Mouse (Mus musculus): ENCODE results near the gene Itgav. TPM values are rescaled to one million over a fixed set of nuclear protein-coding genes. Genes with fewer than 3 reads are reported as not detected.

Itgav gene
- polyA plus RNA-seq, 1 experiment = 0.03 TPM

DNA sequence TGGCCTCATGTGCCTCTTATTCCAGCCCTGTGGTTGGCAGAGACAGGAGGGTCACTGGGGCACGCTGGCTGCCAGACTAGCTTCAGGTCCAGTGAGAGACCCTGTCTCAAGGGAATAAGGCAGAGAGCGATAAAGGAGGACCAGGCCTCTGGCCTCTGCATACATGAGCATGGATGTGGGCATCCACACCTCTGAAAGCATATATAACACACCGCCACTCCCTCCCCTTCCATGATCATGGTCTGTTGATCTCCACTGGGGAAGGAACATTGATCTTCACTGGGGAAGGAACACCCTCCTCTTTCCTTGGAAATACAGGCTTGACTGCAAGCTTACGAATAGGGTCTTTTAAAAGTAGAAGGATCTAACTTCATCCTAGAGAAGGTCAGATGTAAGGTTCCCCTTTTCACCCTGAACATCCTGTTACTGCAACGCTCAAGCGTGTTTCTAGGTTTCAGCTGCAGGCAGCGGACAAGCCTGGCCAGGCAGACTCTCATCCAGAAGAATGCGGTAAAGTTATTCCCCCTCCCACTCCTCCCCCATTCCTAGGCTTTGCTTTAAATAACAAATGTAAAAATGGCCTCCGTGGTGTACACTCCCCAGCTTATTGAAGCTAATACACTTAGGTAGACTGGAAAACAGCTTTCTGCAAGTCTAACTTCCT lies 15.4 kb downstream of the Itgav start:
- TF ChIP-seq GATA1 (IDR thresholded peaks at IDR 0.05; ENCODE audit: low read length) (no peak), TAL1 (IDR thresholded peaks at IDR 0.05; ENCODE audit: low read length) (no peak)
- no peaks in the 10 kb centered on the region for H3K27me3 ChIP-seq (ENCODE audit: control insufficient read depth)
- H3K36me3 ChIP-seq (ENCODE audit: control insufficient read depth) = peaks cover 2% of the 10 kb centered on the region; the same call in 1 of the 2 replicates
- H3K4me1 ChIP-seq (ENCODE audit: control insufficient read depth) = no peaks in the 10 kb centered on the region
- H3K4me3 ChIP-seq (replicated peaks) = no peak overlapping the region
- no peaks in the 10 kb centered on the region for H3K9me3 ChIP-seq (ENCODE audit: control insufficient read depth, low read length)

DNA sequence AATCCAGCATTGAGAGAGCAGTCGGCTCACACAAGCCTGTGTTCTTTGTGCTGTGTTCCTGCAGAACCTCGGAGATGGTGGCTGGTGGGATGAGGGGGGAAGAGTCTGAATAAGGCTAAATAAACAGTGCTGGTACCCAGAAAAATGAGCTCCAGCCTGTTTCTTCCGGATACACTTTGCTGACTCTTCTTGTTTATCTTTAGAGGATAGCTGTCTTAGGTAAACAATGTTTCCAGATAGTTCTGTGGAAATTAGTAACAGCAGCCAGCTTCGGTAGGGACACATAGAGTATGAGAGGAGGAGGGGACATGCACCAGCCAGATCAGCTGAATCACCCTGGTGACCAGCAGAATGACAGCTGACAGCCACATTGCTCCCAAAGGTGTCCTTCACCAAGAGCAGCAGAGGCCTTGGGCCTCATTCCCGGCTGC lies 16.4 kb downstream of the Itgav start:
- TF ChIP-seq TAL1 (IDR thresholded peaks at IDR 0.05; ENCODE audit: low read length) = no peak
- no peak for TF ChIP-seq GATA1 (IDR thresholded peaks at IDR 0.05; ENCODE audit: low read length)
- H3K36me3 ChIP-seq (ENCODE audit: control insufficient read depth) = peaks cover 2% of the 10 kb centered on the region; the same call in 1 of the 2 replicates
- H3K9me3 ChIP-seq (ENCODE audit: control insufficient read depth, low read length) = no peaks in the 10 kb centered on the region
- H3K27me3 ChIP-seq (ENCODE audit: control insufficient read depth) = no peaks in the 10 kb centered on the region
- H3K4me1 ChIP-seq (ENCODE audit: control insufficient read depth) = no peaks in the 10 kb centered on the region
- H3K4me3 ChIP-seq (replicated peaks) = no peak overlapping the region

DNA sequence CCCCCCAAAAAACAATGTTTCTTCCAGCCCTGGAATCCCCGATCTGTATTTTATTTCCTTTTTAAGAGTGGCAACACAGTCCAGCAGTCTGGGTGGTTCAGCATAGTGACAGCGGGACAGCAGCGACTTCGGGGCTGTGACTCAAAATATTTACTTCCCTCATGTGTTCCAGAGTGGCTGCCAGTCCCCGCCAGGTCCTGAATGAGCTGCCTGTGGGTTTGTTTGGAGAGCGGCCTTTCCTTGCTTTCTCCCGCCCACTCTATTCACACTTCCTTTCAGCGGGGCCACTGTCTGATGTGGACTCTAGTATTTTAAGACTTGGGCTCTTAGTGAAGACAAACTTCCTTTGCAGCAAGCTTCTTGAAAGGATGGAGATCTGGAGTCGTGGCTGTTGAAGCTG lies 18.0 kb downstream of the Itgav start:
- no peak for TF ChIP-seq GATA1 (IDR thresholded peaks at IDR 0.05; ENCODE audit: low read length)
- no peaks in the 10 kb centered on the region for H3K27me3 ChIP-seq (ENCODE audit: control insufficient read depth)
- no peaks in the 10 kb centered on the region for H3K9me3 ChIP-seq (ENCODE audit: control insufficient read depth, low read length)
- H3K36me3 ChIP-seq (ENCODE audit: control insufficient read depth) = no peaks in the 10 kb centered on the region
- H3K4me3 ChIP-seq (replicated peaks) = no peak overlapping the region
- no peaks in the 10 kb centered on the region for H3K4me1 ChIP-seq (ENCODE audit: control insufficient read depth)

DNA sequence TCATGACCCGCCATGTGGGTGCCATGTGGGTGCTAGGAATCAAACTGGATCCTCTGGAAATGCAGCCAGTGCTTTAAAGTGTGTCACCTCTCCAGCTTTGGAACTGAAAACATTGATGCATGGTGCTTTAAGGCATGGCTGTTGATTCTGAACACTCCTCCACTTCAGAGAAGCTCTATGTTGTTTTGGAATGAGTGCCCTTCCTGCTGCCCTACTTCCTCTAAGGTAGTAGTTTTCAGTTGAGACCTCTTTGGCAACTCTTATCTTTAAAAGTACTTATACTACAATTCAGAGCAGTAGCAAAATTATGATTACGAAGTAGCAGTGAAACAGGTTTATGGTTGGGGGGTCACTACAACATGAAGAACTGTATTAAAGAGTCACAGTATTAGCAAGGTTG lies 18.6 kb downstream of the Itgav start:
- no peak overlapping the region for H3K4me3 ChIP-seq (replicated peaks)
- no peaks in the 10 kb centered on the region for H3K27me3 ChIP-seq (ENCODE audit: control insufficient read depth)
- TF ChIP-seq GATA1 (IDR thresholded peaks at IDR 0.05; ENCODE audit: low read length) = no peak
- no peak for TF ChIP-seq TAL1 (IDR thresholded peaks at IDR 0.05; ENCODE audit: low read length)
- H3K9me3 ChIP-seq (ENCODE audit: control insufficient read depth, low read length) = no peaks in the 10 kb centered on the region
- H3K36me3 ChIP-seq (ENCODE audit: control insufficient read depth) = no peaks in the 10 kb centered on the region
- no peaks in the 10 kb centered on the region for H3K4me1 ChIP-seq (ENCODE audit: control insufficient read depth)

GRCm38 (mm10) chr2:83744276-83744952 lies 20.2 kb downstream of the Itgav start:
- TF ChIP-seq GATA1 (IDR thresholded peaks at IDR 0.05; ENCODE audit: low read length) = no peak
- TF ChIP-seq TAL1 (IDR thresholded peaks at IDR 0.05; ENCODE audit: low read length) = no peak
- H3K4me3 ChIP-seq (replicated peaks) = no peak overlapping the region

DNA sequence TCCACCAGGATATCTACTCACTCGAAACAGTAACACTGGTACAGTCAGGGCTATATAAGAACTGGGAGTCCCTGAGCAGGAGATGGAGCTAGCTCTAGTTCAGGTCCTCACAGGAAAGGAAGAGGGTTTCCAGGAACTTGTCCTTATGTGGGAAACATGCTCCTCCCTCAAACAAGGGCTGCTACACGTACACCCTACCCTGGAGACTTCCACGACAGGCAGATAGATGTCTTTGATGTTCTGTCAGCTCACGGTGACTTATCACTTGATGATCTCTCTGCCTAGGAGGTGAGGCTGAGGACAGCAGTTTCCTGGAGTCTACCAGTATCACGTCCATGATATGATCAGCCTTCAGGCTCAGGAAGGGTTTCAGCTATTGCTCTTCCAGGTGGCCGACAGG lies 21.1 kb downstream of the Itgav start:
- TF ChIP-seq GATA1 (IDR thresholded peaks at IDR 0.05; ENCODE audit: low read length) = no peak
- no peak for TF ChIP-seq TAL1 (IDR thresholded peaks at IDR 0.05; ENCODE audit: low read length)
- Histone ChIP-seq H3K4me3 (replicated peaks) (no peak overlapping the region), H3K36me3 (ENCODE audit: control insufficient read depth) (peaks cover 6% of the 10 kb centered on the region), H3K4me1 (ENCODE audit: control insufficient read depth) (no peaks in the 10 kb centered on the region), H3K27me3 (ENCODE audit: control insufficient read depth) (no peaks in the 10 kb centered on the region), H3K9me3 (ENCODE audit: control insufficient read depth, low read length) (no peaks in the 10 kb centered on the region)

More at GRCm38 (mm10) chr2:83744276-83744952, 20.2 kb downstream of the Itgav start:
- H3K36me3 ChIP-seq (ENCODE audit: control insufficient read depth) = peaks cover 6% of the 10 kb centered on the region
- H3K27me3 ChIP-seq (ENCODE audit: control insufficient read depth) = no peaks in the 10 kb centered on the region
- H3K4me1 ChIP-seq (ENCODE audit: control insufficient read depth) = no peaks in the 10 kb centered on the region
- H3K9me3 ChIP-seq (ENCODE audit: control insufficient read depth, low read length) = no peaks in the 10 kb centered on the region

DNA sequence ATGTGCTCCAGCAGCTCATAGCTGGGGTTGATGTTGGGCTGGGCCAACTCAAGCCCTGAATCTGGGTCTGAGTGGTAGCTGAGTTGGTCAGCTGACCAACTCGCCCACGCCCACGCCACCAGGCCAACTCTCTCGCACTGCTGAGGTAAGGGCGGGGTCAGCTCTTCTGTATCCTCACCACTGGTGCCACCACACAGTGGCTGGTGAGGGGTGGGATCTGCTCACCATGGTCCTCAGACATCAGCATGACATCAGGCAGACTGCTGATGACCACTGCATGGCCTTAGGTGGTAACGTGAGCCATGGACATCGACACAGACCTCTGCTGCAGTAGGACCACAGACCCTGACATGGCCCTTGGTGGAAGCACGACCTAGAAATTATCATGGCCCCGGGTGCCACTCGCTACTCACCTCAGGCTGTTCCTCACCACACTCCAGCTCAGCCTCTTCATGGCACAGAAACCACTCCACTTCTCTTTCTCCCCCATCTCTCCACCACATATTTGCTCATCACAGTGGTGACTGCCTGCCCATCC lies 24.5 kb downstream of the Itgav start:
- no peaks in the 10 kb centered on the region for H3K9me3 ChIP-seq (ENCODE audit: control insufficient read depth, low read length)
- TF ChIP-seq TAL1 (IDR thresholded peaks at IDR 0.05; ENCODE audit: low read length) (no peak), GATA1 (IDR thresholded peaks at IDR 0.05; ENCODE audit: low read length) (no peak)
- no peak overlapping the region for H3K4me3 ChIP-seq (replicated peaks)
- no peaks in the 10 kb centered on the region for H3K4me1 ChIP-seq (ENCODE audit: control insufficient read depth)
- H3K36me3 ChIP-seq (ENCODE audit: control insufficient read depth) = peaks cover 6% of the 10 kb centered on the region
- no peaks in the 10 kb centered on the region for H3K27me3 ChIP-seq (ENCODE audit: control insufficient read depth)

GRCm38 (mm10) chr2:83753008-83753407 lies 28.8 kb downstream of the Itgav start:
- Histone ChIP-seq H3K9me3 (ENCODE audit: control insufficient read depth, low read length) (no peaks in the 10 kb centered on the region), H3K36me3 (ENCODE audit: control insufficient read depth) (peaks cover 6% of the 10 kb centered on the region), H3K4me1 (ENCODE audit: control insufficient read depth) (no peaks in the 10 kb centered on the region), H3K4me3 (replicated peaks) (no peak overlapping the region), H3K27me3 (ENCODE audit: control insufficient read depth) (no peaks in the 10 kb centered on the region)
- TF ChIP-seq GATA1 (IDR thresholded peaks at IDR 0.05; ENCODE audit: low read length) = no peak
- no peak for TF ChIP-seq TAL1 (IDR thresholded peaks at IDR 0.05; ENCODE audit: low read length)

DNA sequence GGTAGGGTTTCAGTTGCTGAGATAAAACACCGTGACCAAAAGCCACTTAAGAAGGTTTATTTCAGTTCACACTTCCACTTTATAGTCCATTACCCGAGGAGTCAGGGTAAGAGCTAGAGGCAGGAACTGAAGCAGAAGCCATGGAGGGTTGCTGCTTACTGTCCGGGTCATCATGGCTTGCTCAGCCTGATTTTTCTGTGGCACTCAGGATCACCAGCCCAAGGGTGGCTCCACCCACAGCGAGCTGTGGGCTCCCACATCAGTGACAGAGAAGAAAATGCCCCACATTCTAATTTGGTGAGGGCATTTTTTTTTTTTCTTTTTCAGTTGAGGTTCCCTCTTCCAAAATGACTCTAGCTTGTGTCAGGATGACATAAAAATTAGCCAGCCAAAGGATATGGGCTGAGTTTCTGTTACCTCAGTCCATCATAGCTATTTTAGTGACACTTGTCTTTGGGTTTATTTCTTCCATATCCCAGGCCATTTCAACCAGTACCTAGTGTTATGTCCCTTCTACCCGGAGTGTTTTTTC lies 30.2 kb downstream of the Itgav start:
- no peaks in the 10 kb centered on the region for H3K27me3 ChIP-seq (ENCODE audit: control insufficient read depth)
- no peaks in the 10 kb centered on the region for H3K9me3 ChIP-seq (ENCODE audit: control insufficient read depth, low read length)
- no peaks in the 10 kb centered on the region for H3K36me3 ChIP-seq (ENCODE audit: control insufficient read depth)
- no peak overlapping the region for H3K4me3 ChIP-seq (replicated peaks)
- H3K4me1 ChIP-seq (ENCODE audit: control insufficient read depth) = no peaks in the 10 kb centered on the region
- TF ChIP-seq TAL1 (IDR thresholded peaks at IDR 0.05; ENCODE audit: low read length) (no peak), GATA1 (IDR thresholded peaks at IDR 0.05; ENCODE audit: low read length) (no peak)
